Mouse (Mus musculus): ENCODE data around the gene Gm17509.

- TF ChIP-seq POLR2A (IDR thresholded peaks at IDR 0.05; ENCODE audit: low read depth, low read length) (no peak), CTCF (conservative IDR thresholded peaks at IDR 0.05; ENCODE audit: insufficient read depth, insufficient read length, low read depth, low read length) (no peak)
Observed at GRCm38 (mm10) chr13:117185329-117185728, 35.5 kb downstream of the Gm17509 start.

Data from kidney, adult 2 months (tissue).